ENCODE assay signal across 24 mouse cellular contexts in the genomic region with DNA sequence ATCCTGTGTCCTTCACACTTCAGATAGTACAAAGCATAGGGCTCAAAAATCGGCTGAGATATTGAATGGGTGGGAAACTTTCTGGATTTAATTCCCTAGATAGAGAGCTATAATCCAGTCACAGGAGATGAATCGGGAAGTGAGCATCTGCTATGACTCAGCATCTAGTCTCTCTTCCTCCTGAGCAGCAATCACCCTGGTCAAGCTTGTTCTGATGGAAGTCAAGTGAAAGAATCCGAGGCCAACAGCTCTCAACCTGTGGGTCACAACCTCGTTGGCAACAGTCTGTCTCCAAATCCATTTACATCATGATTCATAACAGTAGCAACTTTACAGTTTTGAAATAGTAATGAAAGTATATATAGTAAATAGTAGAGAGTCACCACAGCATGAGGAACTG. TPM values are rescaled to one million over a fixed set of nuclear protein-coding genes. Genes with fewer than 3 reads are reported as not detected.
DNase-seq lines count a peak whose midpoint lies in the region; ATAC-seq and TF ChIP-seq lines count a peak whose summit lies in the region.
"Had no signal": no experiment of that assay in that cellular context is flagged by ENCODE, and none has a peak within 500 bp of the region (broad histone marks: within the 10 kb centered on the region; RNA-seq: fewer than 3 reads in every experiment).

No protein-coding gene starts in this region.

- peak; percentile 22 for DNase-seq in liver, adult 2 months (ENCODE audit: extremely low read depth, low read depth, low spot score)
- no peak for DNase-seq in cerebellum, adult 9-11 months
- no peak for DNase-seq in layer of hippocampus, adult 8-10 months (ENCODE audit: low spot score in 2 of 2)
- no peak for DNase-seq in embryo, embryonic 10 days (ENCODE audit: low spot score)
- DNase-seq: adrenal gland, adult 8-10 months; adrenal gland, postnatal 25 days; cerebellum, adult 11 months; cerebellum, postnatal 36 days; forebrain, postnatal 0 days; gastrocnemius, adult 2 months; gastrocnemius, postnatal 14 days; heart, adult 2 months; heart, postnatal 14 days had no signal

- H3K9me3 ChIP-seq in liver, embryonic 12.5 days (replicated peaks) = no peaks in the 10 kb centered on the region
- H3K9me3 ChIP-seq: embryonic facial prominence, embryonic 12.5 days; embryonic facial prominence, embryonic 15.5 days; heart, embryonic 10.5 days; hindbrain, embryonic 12.5 days; hindbrain, embryonic 15.5 days had no signal

- no peaks in the 10 kb centered on the region for H3K4me1 ChIP-seq in liver, adult 2 months (ENCODE audit: control insufficient read depth, insufficient read depth, low read length)
- H3K4me1 ChIP-seq in liver, embryonic 12.5 days = no peaks in the 10 kb centered on the region
- peaks cover 19% of the 10 kb centered on the region for H3K4me1 ChIP-seq in brown adipose tissue, adult 24 weeks (ENCODE audit: control insufficient read depth, insufficient read depth, insufficient read length, low read length)
- H3K4me1 ChIP-seq: embryonic facial prominence, embryonic 12.5 days; embryonic facial prominence, embryonic 15.5 days; heart, embryonic 10.5 days; heart, embryonic 13.5 days; hindbrain, embryonic 12.5 days; hindbrain, embryonic 15.5 days had no signal

- H3K27me3 ChIP-seq in liver, adult 2 months (ENCODE audit: control insufficient read depth, insufficient read depth, low read length) = no peaks in the 10 kb centered on the region
- no peaks in the 10 kb centered on the region for H3K27me3 ChIP-seq in liver, embryonic 12.5 days (replicated peaks)
- H3K27me3 ChIP-seq: embryonic facial prominence, embryonic 12.5 days; embryonic facial prominence, embryonic 15.5 days; heart, embryonic 13.5 days; hindbrain, embryonic 12.5 days; hindbrain, embryonic 15.5 days had no signal

- H3K9ac ChIP-seq in liver, adult 2 months (ENCODE audit: low read depth, low read length) = no peak overlapping the region
- H3K9ac ChIP-seq in liver, embryonic 12.5 days = no peak overlapping the region
- H3K9ac ChIP-seq: embryonic facial prominence, embryonic 12.5 days; embryonic facial prominence, embryonic 15.5 days; forebrain, postnatal 0 days; heart, embryonic 13.5 days; hindbrain, embryonic 12.5 days; hindbrain, embryonic 15.5 days had no signal

- TF ChIP-seq POLR2A in liver, adult 2 months (IDR thresholded peaks at IDR 0.05; ENCODE audit: extremely low read depth, insufficient read depth, low read length) = no peak

- H3K36me3 ChIP-seq in liver, adult 2 months (ENCODE audit: control insufficient read depth, insufficient read depth, low read length) = peaks cover 71% of the 10 kb centered on the region
- no peaks in the 10 kb centered on the region for H3K36me3 ChIP-seq in liver, embryonic 12.5 days
- H3K36me3 ChIP-seq in macrophage (ENCODE audit: inconsistent target) = peaks cover 77% of the 10 kb centered on the region
- H3K36me3 ChIP-seq: embryonic facial prominence, embryonic 12.5 days; embryonic facial prominence, embryonic 15.5 days; heart, embryonic 10.5 days; heart, embryonic 13.5 days; hindbrain, embryonic 12.5 days; hindbrain, embryonic 15.5 days had no signal

- no peak overlapping the region for H3K4me3 ChIP-seq in liver, adult 2 months (ENCODE audit: insufficient read depth, low read depth, low read length)
- H3K4me3 ChIP-seq in liver, embryonic 12.5 days = no peak overlapping the region
- H3K4me3 ChIP-seq in brown adipose tissue, adult 24 weeks (ENCODE audit: insufficient read depth, low read depth, low read length) = no peak overlapping the region
- no peak overlapping the region for H3K4me3 ChIP-seq in macrophage (ENCODE audit: inconsistent target)
- H3K4me3 ChIP-seq: embryonic facial prominence, embryonic 12.5 days; embryonic facial prominence, embryonic 15.5 days; gastrocnemius, adult 2 months; heart, adult 2 months; heart, embryonic 10.5 days; heart, embryonic 13.5 days; hindbrain, embryonic 12.5 days; hindbrain, embryonic 15.5 days had no signal

- H3K79me2 ChIP-seq in liver, adult 2 months (ENCODE audit: control insufficient read depth, insufficient read depth, low read length) = no peaks in the 10 kb centered on the region
- peaks cover 16% of the 10 kb centered on the region for H3K79me2 ChIP-seq in macrophage (ENCODE audit: inconsistent target)

- no peak overlapping the region for H3K4me2 ChIP-seq in liver, embryonic 12.5 days
- H3K4me2 ChIP-seq: embryonic facial prominence, embryonic 12.5 days; embryonic facial prominence, embryonic 15.5 days; heart, embryonic 13.5 days; hindbrain, embryonic 12.5 days; hindbrain, embryonic 15.5 days had no signal

- H3K27ac ChIP-seq in liver, adult 2 months (replicated peaks; ENCODE audit: insufficient read depth, low read depth, low read length) = no peak overlapping the region
- H3K27ac ChIP-seq in liver, embryonic 12.5 days = no peak overlapping the region
- H3K27ac ChIP-seq in brown adipose tissue, adult 24 weeks (replicated peaks; ENCODE audit: low read depth, low read length) = peak overlapping the region; percentile 4; the same call in 1 of the 2 replicates
- peak overlapping the region; percentile 67 for H3K27ac ChIP-seq in macrophage
- H3K27ac ChIP-seq: embryonic facial prominence, embryonic 12.5 days; embryonic facial prominence, embryonic 15.5 days; gastrocnemius, adult 2 months; heart, adult 2 months; heart, embryonic 10.5 days; heart, embryonic 13.5 days; hindbrain, embryonic 12.5 days; hindbrain, embryonic 15.5 days had no signal

- ATAC-seq in liver, embryonic 12.5 days = no peak
- ATAC-seq: activated CD4-positive, CD25-positive, alpha-beta regulatory T cell, adult 4 months; forebrain, embryonic 14.5 days; forebrain, postnatal 0 days had no signal

- WGBS in liver, adult 2 months = 75% methylated on average over 4 of the region's 4 CpGs
- WGBS in liver, embryonic 12.5 days (ENCODE audit: insufficient replicate concordance) = 60% methylated on average over 4 of the region's 4 CpGs
- whole genome bisulfite sequencing in macrophage (ENCODE audit: missing documents) = 24% methylated on average over 4 of the region's 4 CpGs

- TF ChIP-seq CTCF in liver, adult 2 months (IDR thresholded peaks at IDR 0.05; ENCODE audit: low read depth, low read length) = no peak

RNA-seq across cellular contexts. Expression of a gene that starts 14.8 kb away (rescaled TPM):
- 115 and 122 TPM in 2 replicates for total RNA-seq in liver, adult 2 months (2014; rRNA removed)
- 71.1 and 85.8 TPM in 2 replicates for polyA plus RNA-seq in liver, adult 2 months (2012; rRNA removed)
- polyA plus RNA-seq in liver, embryonic 12.5 days (2016; fragmentation: Nextera tagmentation; extraction: Ambion mirVana) = 0.35 and 0.56 TPM in 2 replicates
- 46.7 and 49.3 TPM in 2 replicates for polyA plus RNA-seq in brown adipose tissue, adult 24 weeks (2012; ENCODE audit: insufficient read depth, insufficient read length, missing spikeins)
- total RNA-seq in macrophage (2018; cell fraction: chromatin; rRNA removed) = 1,000 to 10,000 TPM; 1,375 to 3,744 (median 2,180) TPM
- total RNA-seq in macrophage (2018; cell fraction: cytosol; rRNA removed) = 100 to 1,000 TPM; 137 to 252 (median 189) TPM
- 1,000 to 10,000 TPM in 7 of 26 experiments, 100 to 1,000 TPM in 19; 475 to 1,395 (median 872) TPM for total RNA-seq in macrophage (2018; cell fraction: nucleus; rRNA removed)
- polyA plus RNA-seq in macrophage (2018) = 183 to 281 TPM (median 265 TPM) in 3 replicates
- total RNA-seq in layer of hippocampus, adult 8-10 months (2022) = 10 to 100 TPM; 15.7 to 23.8 (median 18.1) TPM

Comparison
In these comparisons a context has a peak if more than half of its experiments do, and no peak if none do; other contexts are left out.
1. RNA of a gene that starts 14.8 kb away (polyA plus RNA-seq): 183 to 281 TPM in macrophage, 71.1 to 85.8 TPM in liver, adult 2 months and 46.7 to 49.3 TPM in brown adipose tissue, adult 24 weeks; 0.35 to 0.56 TPM in liver, embryonic 12.5 days; every median in the first group is over 10 times any median in the second.
2. H3K27ac ChIP-seq: peak in brown adipose tissue, adult 24 weeks (single experiment) and macrophage (single experiment); none in liver, adult 2 months (single experiment) and liver, embryonic 12.5 days (single experiment).